Mouse (Mus musculus): ENCODE data around the gene Ssbp2.

DNA sequence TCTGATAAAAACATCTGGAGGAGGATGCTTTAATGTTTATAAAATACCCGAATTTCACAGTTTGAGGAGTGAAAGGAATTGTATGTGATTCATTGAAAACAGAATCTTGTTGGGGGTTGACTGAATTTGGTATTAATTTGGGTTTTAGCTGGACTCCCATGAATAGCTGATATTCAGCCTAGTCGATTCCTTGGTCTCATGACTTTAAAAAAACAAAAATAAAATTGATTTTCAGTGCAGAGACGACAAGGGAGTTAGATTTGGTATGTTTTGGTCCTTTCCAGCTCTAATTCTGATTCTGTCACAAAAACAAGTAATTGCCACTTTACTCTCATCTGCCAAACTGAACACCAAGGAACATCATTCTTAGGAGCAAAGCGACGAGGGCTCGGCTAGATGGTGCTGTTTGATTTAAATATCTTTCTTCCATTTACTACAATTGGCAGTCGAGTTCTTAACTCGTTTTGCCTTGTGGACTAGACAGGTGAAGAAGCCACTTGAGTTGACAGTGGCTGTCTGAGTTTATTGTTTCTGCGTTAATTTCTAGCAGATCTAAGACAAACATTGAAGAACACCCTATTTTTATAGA is 2.9 kb downstream of the Ssbp2 start:
- TF ChIP-seq CTCF (conservative IDR thresholded peaks at IDR 0.05; ENCODE audit: insufficient read depth, insufficient read length, low read depth, low read length) = 0 out of 2 replicates have a peak, but pooled peaks have one; percentile 11
- TF ChIP-seq POLR2A (IDR thresholded peaks at IDR 0.05; ENCODE audit: low read depth, low read length) = no peak

All from kidney, adult 2 months (tissue).